Mouse (Mus musculus): ENCODE data around the gene Ywhae. TPM values are rescaled to one million over a fixed set of nuclear protein-coding genes. Genes with fewer than 3 reads are reported as not detected.
"Not testable (repeated sequence)": the region's sequence is repeated elsewhere in the genome, so short reads cannot be mapped to it uniquely, and the experiment has no call there.

The Ywhae gene
- polyA plus RNA-seq, 1 experiment from 2014 or later = 893 TPM

DNA sequence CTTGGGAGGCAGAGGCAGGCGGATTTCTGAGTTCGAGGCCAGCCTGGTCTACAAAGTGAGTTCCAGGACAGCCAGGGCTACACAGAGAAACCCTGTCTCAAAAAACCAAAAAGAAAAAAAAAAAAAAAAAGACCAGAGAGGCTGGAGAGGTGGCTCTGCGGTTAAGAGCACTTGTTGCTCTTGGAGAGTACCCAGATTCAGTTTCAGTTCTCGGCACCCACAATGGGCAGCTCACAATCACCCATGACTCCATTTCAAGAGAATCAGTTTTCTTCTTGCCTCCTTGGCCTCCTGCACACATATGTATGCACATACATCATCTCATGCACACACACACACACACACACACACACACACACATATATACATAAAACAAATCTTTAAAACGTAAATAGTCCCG lies 5.0 kb upstream of the Ywhae start:
- H3K9me3 ChIP-seq (replicated peaks; ENCODE audit: control insufficient read depth, low read length); H3K4me3 ChIP-seq (ENCODE audit: low read depth, low read length); H3K4me2 ChIP-seq; H3K27ac ChIP-seq (ENCODE audit: low read depth, low read length); H3K4me1 ChIP-seq (ENCODE audit: control insufficient read depth, insufficient read depth, low read length); H3K36me3 ChIP-seq (ENCODE audit: control insufficient read depth, insufficient read depth, low read length); H3K27me3 ChIP-seq (ENCODE audit: control insufficient read depth, insufficient read depth, low read length); H3K9ac ChIP-seq (ENCODE audit: low read depth, low read length); ATAC-seq (replicated peaks; ENCODE audit: insufficient number of reproducible peaks, low FRiP score, low TSS enrichment): not testable (repeated sequence)
- 91% methylated on average over 5 of the region's 6 CpGs for WGBS (ENCODE audit: insufficient replicate concordance)

DNA sequence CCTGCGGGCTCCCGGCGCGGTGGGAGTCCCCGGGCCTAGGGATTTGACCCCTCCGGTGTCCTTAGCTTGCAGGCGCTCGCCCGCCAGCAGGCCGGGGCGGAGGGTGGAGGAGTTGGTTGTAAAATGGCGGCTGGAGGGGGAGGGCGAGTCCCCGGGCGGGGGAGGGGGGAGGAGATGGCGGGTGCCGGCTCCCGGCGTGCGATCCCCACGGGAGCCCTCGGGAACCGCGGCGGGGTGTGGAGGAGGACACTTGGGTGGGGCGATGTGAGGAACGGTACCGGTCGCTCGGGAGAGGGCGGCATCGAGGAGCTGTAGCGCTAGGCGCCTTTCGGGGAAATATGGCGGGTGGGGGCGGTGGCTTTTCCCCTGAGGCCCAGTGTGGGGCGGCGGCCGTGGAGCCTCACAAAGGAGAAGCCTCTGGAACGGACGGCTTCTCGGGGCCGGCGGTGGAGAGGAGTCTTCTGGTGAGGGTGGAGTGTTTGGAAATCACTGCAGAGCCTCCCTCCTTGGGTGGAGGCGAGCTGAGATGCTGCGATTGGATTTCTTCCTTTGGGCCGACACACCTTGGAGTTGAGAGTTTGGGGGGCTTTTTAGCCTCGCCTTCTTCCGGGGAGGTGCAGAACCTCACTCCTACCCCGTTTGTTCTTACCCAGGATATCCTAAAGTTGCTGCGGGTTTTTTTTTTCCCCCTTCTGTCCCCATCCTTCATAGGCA lies 715 bp downstream of the Ywhae start:
- peak overlapping the region; percentile 100 for H3K9ac ChIP-seq (ENCODE audit: low read depth, low read length)
- peak overlapping the region; percentile 88 for H3K4me2 ChIP-seq
- 0 out of 2 replicates have a peak, but pooled peaks cover 3% of the 10 kb centered on the region for H3K36me3 ChIP-seq (ENCODE audit: control insufficient read depth, insufficient read depth, low read length)
- no peaks in the 10 kb centered on the region for H3K27me3 ChIP-seq (ENCODE audit: control insufficient read depth, insufficient read depth, low read length)
- H3K4me3 ChIP-seq (ENCODE audit: low read depth, low read length) = peak overlapping the region; percentile 95
- H3K9me3 ChIP-seq (replicated peaks; ENCODE audit: control insufficient read depth, low read length) = no peaks in the 10 kb centered on the region
- WGBS (ENCODE audit: insufficient replicate concordance) = under 1% methylated on average over 51 of the region's 52 CpGs
- peak; percentile 72 for ATAC-seq (replicated peaks; ENCODE audit: insufficient number of reproducible peaks, low FRiP score, low TSS enrichment)
- H3K4me1 ChIP-seq (ENCODE audit: control insufficient read depth, insufficient read depth, low read length) = peaks cover 21% of the 10 kb centered on the region
- H3K27ac ChIP-seq (ENCODE audit: low read depth, low read length) = peak overlapping the region; percentile 98

DNA sequence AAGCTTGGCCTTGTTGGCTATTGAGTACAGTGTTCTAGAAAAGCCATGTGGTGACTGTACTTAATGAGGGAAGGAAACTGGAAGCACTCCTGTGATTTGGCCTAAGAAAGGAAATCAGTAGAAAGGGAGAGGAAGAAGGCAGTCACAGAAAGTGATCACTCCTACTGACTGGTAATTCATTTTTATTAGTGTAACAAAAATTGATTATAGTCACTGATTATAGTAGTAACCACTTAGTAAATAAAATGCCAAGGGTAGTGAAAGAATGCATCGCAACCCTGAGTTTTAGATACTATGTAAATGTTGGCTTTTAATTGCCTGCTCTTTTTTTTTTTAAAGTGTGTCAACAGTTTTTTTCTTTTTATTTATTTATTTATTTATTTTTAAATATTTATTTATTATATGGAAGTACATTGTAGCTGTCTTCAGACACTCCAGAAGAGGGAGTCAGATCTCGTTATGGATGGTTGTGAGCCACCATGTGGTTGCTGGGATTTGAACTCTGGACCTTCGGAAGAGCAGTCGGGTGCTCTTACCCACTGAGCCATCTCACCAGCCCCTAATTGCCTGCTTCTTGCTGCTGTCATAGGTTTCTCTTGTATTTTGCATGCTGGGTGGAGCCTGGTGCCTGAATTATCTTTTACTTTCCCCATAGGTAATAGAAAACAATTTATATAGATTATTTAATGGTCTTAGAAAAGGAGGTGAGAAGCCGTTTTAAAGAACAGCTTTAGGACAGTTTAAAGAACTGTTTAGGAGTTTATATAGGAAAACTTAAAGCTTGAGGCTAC lies 3.0 kb downstream of the Ywhae start:
- no peak overlapping the region; the same call in 1 of the 2 replicates for H3K4me3 ChIP-seq (ENCODE audit: low read depth, low read length)
- H3K27me3 ChIP-seq (ENCODE audit: control insufficient read depth, insufficient read depth, low read length) = no peaks in the 10 kb centered on the region
- WGBS (ENCODE audit: insufficient replicate concordance) = 83% methylated on average over 5 of the region's 5 CpGs
- H3K27ac ChIP-seq (ENCODE audit: low read depth, low read length) = no peak overlapping the region
- no peak for ATAC-seq (replicated peaks; ENCODE audit: insufficient number of reproducible peaks, low FRiP score, low TSS enrichment)
- peak overlapping the region; percentile 88 for H3K4me2 ChIP-seq
- no peak overlapping the region for H3K9ac ChIP-seq (ENCODE audit: low read depth, low read length)
- 0 out of 2 replicates have a peak, but pooled peaks cover 3% of the 10 kb centered on the region for H3K36me3 ChIP-seq (ENCODE audit: control insufficient read depth, insufficient read depth, low read length)
- peaks cover 29% of the 10 kb centered on the region for H3K4me1 ChIP-seq (ENCODE audit: control insufficient read depth, insufficient read depth, low read length)
- no peaks in the 10 kb centered on the region for H3K9me3 ChIP-seq (replicated peaks; ENCODE audit: control insufficient read depth, low read length)

DNA sequence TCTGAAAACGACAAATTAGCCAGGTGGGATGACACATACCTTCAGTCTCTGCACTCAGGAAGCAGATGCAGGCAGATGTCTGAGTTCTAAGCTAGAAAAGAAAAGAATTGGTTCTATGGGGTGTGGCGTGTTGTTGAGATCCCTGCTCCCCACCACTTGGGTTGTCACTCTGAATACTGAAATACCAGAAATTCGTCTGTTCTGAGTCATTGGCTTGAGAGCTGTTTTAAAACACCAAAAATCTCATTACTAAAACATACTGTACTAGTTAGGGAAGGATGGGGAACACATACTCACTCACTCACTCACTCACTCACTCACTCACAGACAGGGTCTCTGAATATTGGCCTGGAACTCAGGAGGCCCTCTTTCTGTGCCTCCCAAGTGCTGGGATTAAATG lies 4.3 kb downstream of the Ywhae start:
- H3K4me1 ChIP-seq (ENCODE audit: control insufficient read depth, insufficient read depth, low read length) = peaks cover 32% of the 10 kb centered on the region
- WGBS (ENCODE audit: insufficient replicate concordance) = 64% methylated on average over 3 of the region's 3 CpGs

DNA sequence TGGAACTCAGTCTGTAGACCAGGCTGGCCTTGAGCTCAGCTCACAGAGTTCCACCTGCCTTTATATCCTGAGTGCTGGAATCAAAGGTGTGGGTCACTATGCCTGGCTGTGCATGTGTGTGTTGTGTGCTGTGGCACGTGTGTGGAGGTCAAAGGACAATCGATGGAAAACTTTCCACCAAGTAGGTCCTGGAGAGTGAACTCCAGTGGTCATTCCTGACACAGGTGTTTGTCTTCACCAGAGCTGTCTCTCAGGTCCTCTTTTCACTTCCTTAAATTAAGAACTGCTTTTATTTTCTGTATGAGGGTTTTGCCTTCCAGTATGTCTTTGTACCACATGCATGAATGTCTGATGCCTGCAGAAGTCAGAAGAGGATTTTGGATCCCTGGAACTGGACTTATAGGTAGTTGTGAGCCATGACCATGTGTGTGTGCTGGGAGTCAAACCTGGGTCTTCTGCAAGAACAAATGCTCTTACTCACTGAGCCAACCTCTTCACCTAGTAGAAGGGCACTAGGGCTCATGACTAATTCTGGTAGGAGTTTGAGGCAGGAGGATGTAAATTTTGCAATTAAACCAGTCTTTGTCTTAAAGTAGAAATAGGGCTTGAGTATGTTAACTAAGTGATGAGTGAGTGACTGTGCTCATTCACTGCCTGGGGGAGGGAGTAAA lies 5.3 kb downstream of the Ywhae start:
- no peak overlapping the region for H3K4me2 ChIP-seq
- H3K27me3 ChIP-seq (ENCODE audit: control insufficient read depth, insufficient read depth, low read length) = no peaks in the 10 kb centered on the region
- 0 out of 2 replicates have a peak, but pooled peaks cover 3% of the 10 kb centered on the region for H3K36me3 ChIP-seq (ENCODE audit: control insufficient read depth, insufficient read depth, low read length)
- no peak overlapping the region for H3K9ac ChIP-seq (ENCODE audit: low read depth, low read length)
- no peak overlapping the region for H3K4me3 ChIP-seq (ENCODE audit: low read depth, low read length)
- 82% methylated on average over 2 of the region's 2 CpGs for WGBS (ENCODE audit: insufficient replicate concordance)
- H3K4me1 ChIP-seq (ENCODE audit: control insufficient read depth, insufficient read depth, low read length) = peaks cover 34% of the 10 kb centered on the region
- no peak overlapping the region for H3K27ac ChIP-seq (ENCODE audit: low read depth, low read length)
- ATAC-seq (replicated peaks; ENCODE audit: insufficient number of reproducible peaks, low FRiP score, low TSS enrichment) = no peak
- no peaks in the 10 kb centered on the region for H3K9me3 ChIP-seq (replicated peaks; ENCODE audit: control insufficient read depth, low read length)

More for the DNA sequence above, 4.3 kb downstream of the Ywhae start:
- H3K9ac ChIP-seq (ENCODE audit: low read depth, low read length) = no peak overlapping the region
- H3K36me3 ChIP-seq (ENCODE audit: control insufficient read depth, insufficient read depth, low read length) = 0 out of 2 replicates have a peak, but pooled peaks cover 3% of the 10 kb centered on the region
- H3K9me3 ChIP-seq (replicated peaks; ENCODE audit: control insufficient read depth, low read length) = no peaks in the 10 kb centered on the region
- peak overlapping the region; percentile 22; the same call in 1 of the 2 replicates for H3K4me2 ChIP-seq
- H3K27ac ChIP-seq (ENCODE audit: low read depth, low read length) = no peak overlapping the region
- H3K27me3 ChIP-seq (ENCODE audit: control insufficient read depth, insufficient read depth, low read length) = no peaks in the 10 kb centered on the region
- H3K4me3 ChIP-seq (ENCODE audit: low read depth, low read length) = peak overlapping the region; percentile 4; the same call in 1 of the 2 replicates
- ATAC-seq (replicated peaks; ENCODE audit: insufficient number of reproducible peaks, low FRiP score, low TSS enrichment) = no peak

DNA sequence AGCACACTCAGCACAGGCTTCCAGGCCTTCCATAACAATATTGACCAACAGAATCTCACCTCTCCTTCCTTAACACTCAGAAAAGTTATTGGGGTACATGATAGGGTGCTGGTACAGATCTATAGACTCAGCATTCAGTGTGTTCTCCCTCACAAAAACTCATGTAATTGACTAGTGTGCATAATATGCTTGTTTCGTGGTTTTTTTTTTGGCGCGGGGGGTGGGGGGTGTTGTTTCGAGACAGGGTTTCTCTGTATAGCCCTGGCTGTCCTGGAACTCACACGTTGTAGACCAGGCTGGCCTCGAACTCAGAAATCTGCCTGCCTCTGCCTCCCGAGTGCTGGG lies 5.8 kb downstream of the Ywhae start:
- peaks cover 34% of the 10 kb centered on the region for H3K4me1 ChIP-seq (ENCODE audit: control insufficient read depth, insufficient read depth, low read length)
- H3K27me3 ChIP-seq (ENCODE audit: control insufficient read depth, insufficient read depth, low read length) = no peaks in the 10 kb centered on the region

DNA sequence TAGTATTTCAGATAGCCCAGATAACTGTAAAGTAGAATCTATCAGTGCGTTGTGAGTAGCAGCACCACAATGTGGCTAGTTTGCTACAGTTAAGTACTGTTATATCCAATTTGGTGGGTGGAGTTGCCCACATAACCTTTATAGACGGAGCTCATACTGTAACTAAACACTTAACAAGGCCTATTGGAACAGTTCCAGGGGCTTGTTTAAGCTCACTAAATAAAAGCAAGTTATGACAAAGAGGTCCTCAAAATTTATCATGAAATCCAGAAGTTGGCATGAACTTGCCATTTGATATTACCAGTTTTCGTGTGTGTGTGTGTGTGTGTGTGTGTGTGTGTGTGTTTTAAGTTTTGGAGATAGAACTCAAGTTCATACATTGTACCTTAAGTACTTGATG lies 7.5 kb downstream of the Ywhae start:
- Histone ChIP-seq H3K9me3 (replicated peaks; ENCODE audit: control insufficient read depth, low read length) (no peaks in the 10 kb centered on the region), H3K27ac (ENCODE audit: low read depth, low read length) (no peak overlapping the region), H3K4me1 (ENCODE audit: control insufficient read depth, insufficient read depth, low read length) (peaks cover 31% of the 10 kb centered on the region), H3K4me2 (no peak overlapping the region), H3K27me3 (ENCODE audit: control insufficient read depth, insufficient read depth, low read length) (no peaks in the 10 kb centered on the region), H3K36me3 (ENCODE audit: control insufficient read depth, insufficient read depth, low read length) (0 out of 2 replicates have a peak, but pooled peaks cover 3% of the 10 kb centered on the region), H3K4me3 (ENCODE audit: low read depth, low read length) (no peak overlapping the region), H3K9ac (ENCODE audit: low read depth, low read length) (no peak overlapping the region)
- ATAC-seq (replicated peaks; ENCODE audit: insufficient number of reproducible peaks, low FRiP score, low TSS enrichment) = no peak
- WGBS (ENCODE audit: insufficient replicate concordance) = 79% methylated on average over 3 of the region's 3 CpGs

More for the DNA sequence above, 5.8 kb downstream of the Ywhae start:
- Histone ChIP-seq H3K27ac (ENCODE audit: low read depth, low read length) (no peak overlapping the region), H3K4me3 (ENCODE audit: low read depth, low read length) (no peak overlapping the region), H3K9me3 (replicated peaks; ENCODE audit: control insufficient read depth, low read length) (no peaks in the 10 kb centered on the region), H3K4me2 (no peak overlapping the region), H3K36me3 (ENCODE audit: control insufficient read depth, insufficient read depth, low read length) (0 out of 2 replicates have a peak, but pooled peaks cover 3% of the 10 kb centered on the region), H3K9ac (ENCODE audit: low read depth, low read length) (no peak overlapping the region)
- WGBS (ENCODE audit: insufficient replicate concordance) = 92% methylated on average over 7 of the region's 7 CpGs
- ATAC-seq (replicated peaks; ENCODE audit: insufficient number of reproducible peaks, low FRiP score, low TSS enrichment) = no peak

DNA sequence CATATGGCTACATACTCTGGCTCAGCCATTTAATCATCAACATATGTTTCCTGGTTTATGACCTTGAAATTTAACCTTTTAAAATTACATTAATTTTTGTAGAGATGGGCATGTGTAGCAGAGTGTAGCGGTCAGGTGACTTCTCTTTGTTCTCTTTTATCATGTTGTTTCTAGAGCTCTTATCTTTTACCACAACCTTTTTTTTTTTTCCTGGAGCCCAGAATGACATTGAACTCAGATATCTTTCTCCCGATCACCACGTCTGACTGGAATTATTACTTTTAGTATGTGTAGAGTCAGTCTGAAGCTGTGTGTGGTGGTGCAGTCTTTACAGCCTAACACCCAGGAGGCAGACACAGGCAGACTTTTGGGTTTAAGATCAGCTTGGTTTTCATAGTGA lies 8.9 kb downstream of the Ywhae start:
- H3K27me3 ChIP-seq (ENCODE audit: control insufficient read depth, insufficient read depth, low read length) = no peaks in the 10 kb centered on the region
- H3K4me1 ChIP-seq (ENCODE audit: control insufficient read depth, insufficient read depth, low read length) = peaks cover 29% of the 10 kb centered on the region
- no peak overlapping the region for H3K27ac ChIP-seq (ENCODE audit: low read depth, low read length)
- no peak overlapping the region for H3K9ac ChIP-seq (ENCODE audit: low read depth, low read length)
- no peaks in the 10 kb centered on the region for H3K9me3 ChIP-seq (replicated peaks; ENCODE audit: control insufficient read depth, low read length)
- ATAC-seq (replicated peaks; ENCODE audit: insufficient number of reproducible peaks, low FRiP score, low TSS enrichment) = no peak
- WGBS (ENCODE audit: insufficient replicate concordance) = 61% methylated on average over 3 of the region's 3 CpGs
- H3K4me3 ChIP-seq (ENCODE audit: low read depth, low read length) = no peak overlapping the region
- H3K4me2 ChIP-seq = no peak overlapping the region
- 0 out of 2 replicates have a peak, but pooled peaks cover 3% of the 10 kb centered on the region for H3K36me3 ChIP-seq (ENCODE audit: control insufficient read depth, insufficient read depth, low read length)
